Mouse (Mus musculus): ENCODE measurements around the gene Ric8b.

Ric8b gene

DNA sequence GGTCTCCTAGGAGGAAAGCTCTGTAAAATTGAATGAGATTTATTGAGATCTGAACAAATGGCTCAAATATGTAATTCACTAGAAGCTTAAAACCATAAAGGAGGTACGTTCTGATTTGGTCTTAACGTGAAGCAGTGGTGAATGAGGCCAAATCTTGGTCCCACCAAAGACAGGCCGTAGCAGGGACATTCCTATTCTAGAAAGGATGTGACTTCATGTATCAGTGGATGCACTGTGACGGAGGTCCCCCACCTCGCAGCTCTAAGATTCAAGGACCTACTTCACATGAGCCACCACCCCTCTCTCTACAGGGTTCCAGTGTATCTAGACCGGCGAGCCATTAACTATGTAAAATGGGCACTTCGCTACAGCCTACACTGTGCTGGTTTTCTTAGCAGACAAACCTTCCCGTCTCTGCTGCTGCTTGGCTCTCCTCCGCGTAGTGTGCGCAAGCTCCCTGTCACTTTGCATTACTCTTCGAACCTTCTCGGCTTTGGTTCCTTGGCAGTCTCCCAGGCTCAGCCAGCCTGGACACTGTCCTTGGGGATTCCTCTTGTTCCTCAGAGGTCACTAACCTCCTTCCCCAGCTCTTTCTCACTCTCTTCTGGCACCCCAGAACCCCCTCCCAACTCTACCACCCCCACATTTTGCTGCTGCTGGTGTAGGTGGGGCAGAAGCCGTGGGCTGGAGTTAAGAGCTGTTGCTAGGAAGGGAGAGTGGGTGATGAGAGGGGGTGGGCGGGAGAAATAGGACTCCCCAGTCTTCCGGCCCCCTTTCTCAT lies 8.2 kb upstream of the Ric8b start:
- DNase-seq (ENCODE audit: low read depth): no peak

DNA sequence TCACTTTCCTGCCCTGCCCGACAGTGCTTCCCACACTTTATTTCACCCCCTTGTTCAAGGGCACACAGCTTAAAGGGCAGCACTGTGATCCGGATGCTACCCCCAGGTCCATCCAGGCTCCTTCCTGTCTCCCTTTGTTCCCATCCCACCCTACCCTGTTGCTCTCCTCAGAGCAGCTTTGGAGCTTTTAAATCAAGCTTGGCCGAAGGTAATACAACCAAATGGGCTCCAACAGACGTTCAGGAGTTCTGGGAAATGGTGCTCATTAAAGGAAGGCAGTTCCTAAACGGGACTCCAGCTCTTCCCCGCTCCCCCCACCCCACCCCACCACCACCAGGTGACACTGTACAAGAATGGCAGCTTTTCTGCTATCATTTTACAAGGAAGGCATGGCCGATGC lies 7.2 kb upstream of the Ric8b start:
- no peak for DNase-seq (ENCODE audit: low read depth)

DNA sequence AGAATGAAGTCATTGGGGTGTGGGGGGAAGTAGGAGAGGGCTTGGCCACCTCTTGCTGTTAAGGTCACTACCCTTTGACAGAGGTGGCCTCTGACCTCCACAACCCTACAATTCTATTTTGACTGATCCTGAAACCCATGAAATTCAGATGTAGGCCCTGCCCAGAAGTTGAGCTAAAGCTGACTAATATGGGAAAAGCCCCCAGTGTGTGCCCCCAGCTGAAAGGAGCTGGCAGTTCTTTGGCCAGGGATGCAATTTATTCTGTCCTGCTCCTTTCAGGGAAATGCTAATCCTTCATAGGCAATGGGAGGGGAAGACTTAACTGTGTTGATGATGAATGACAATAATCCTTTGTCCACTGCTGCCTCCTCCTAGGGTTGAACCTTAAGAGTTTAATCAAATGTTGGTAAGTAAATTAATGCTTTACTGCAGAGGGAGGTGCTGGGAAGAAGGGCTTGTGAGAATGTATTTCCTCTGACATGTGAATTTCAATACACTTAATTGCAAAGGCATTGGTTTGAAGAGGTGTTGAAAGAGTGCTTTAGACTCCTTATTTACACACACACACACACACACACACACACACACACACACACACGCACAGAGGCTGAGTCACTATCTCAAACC lies 6.5 kb upstream of the Ric8b start:
- DNase-seq (ENCODE audit: low read depth): no peak

GRCm38 (mm10) chr10:84913148-84913547 lies 4.3 kb upstream of the Ric8b start:
- no peak for DNase-seq (ENCODE audit: low read depth)

- DNase-seq (ENCODE audit: low read depth): no peak
These were observed 1.9 kb upstream of the Ric8b start for GRCm38 (mm10) chr10:84915476-84915875.

DNA sequence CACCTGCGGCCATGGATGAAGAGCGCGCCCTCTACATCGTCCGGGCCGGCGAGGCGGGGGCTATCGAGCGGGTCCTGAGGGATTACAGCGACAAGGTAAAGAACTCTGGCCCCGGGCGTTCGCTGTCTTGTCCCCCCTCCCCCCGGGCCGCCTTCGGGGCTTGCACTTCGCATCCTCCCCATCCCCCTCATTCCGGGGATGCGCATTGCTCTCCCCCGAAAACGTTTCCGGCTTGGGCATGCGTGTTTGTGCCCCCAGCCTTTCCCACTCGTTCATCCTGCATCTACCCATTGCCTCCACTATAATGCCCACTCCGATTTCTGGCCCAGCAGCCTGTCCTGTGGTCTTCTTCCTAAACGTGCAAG lies 297 bp downstream of the Ric8b start:
- DNase-seq (ENCODE audit: low read depth): no peak

DNA sequence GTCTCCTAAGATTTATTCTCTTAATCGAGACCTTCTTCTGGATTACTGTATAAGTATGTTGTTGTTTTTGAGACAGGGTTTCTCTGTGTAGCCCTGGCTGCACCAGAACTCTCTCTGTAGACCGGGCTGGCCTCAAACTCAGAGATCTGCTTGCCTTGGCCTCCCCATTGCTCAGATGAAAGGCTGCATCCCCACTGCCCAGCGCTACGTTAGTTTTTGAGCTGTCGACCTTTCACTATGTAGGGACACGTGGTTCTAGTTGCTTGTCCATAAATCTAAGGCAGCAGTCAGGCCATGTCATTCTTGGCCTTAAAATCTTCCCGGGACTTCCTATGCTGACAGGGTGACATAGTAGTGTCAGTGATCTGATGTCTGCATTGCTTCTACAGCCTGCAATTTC lies 8.9 kb downstream of the Ric8b start:
- no peak for DNase-seq (ENCODE audit: low read depth)

GRCm38 (mm10) chr10:84926885-84927284 lies 9.5 kb downstream of the Ric8b start:
- DNase-seq (ENCODE audit: low read depth): no peak

- DNase-seq (ENCODE audit: low read depth): no peak
These were observed 11.0 kb downstream of the Ric8b start for GRCm38 (mm10) chr10:84928465-84928864.

- DNase-seq (ENCODE audit: low read depth): no peak
These were observed 18.3 kb downstream of the Ric8b start for GRCm38 (mm10) chr10:84935553-84936209.

GRCm38 (mm10) chr10:84936832-84937515 lies 19.6 kb downstream of the Ric8b start:
- no peak for DNase-seq (ENCODE audit: low read depth)

DNA sequence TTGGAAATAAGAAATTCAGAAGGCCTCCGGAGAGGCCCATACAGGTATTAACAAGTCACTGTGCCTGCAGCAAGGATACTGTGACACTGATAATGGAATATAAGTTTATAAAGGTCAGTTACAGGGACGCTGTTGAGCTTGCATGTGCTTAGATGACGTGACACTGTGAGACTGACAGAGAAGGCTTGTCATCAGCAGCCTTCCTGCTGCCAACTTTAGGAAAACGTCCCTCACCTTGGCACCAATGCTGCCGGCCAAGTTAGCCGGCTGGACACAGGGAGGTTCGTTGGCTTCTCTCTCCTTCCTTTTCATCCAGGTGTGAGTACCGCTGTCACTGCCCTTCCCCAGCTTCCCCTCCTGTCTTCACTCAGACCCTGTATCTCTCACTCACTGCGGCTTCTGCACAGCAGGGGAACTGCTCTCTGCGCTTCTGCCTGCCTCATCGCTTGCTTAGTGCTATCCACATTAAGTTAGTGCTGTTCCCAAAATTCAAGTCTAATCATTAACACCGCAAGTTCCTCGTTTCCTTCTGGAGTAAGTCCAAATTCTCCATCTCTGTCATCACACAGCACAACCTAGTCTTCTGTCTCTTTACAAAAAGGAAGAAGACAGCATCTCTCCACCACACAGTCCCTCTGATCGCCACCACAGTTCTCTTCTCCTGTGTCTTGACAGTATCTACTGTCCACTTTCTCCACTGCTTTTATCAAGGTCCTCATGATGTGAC lies 20.8 kb downstream of the Ric8b start:
- DNase-seq (ENCODE audit: low read depth): no peak

DNA sequence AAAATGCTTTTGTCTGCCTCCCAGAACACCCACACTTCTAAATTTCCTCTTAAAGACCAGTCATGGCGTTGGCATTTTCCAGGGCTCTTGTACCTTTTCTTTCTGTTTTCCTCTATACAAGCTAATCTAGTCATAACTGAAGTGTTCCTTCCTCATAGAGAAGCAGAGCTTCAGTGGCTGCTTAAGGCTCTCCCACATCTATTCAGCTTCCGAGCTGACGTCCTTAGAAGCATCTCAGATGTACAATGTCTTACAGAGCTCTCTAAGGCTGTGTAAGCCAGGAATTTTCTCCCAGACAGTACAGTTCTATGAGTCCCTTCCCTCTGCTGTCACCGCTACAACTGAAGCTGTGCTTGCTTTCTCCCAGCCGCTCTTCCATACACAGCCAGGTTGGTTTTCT lies 21.5 kb downstream of the Ric8b start:
- no peak for DNase-seq (ENCODE audit: low read depth)

DNA sequence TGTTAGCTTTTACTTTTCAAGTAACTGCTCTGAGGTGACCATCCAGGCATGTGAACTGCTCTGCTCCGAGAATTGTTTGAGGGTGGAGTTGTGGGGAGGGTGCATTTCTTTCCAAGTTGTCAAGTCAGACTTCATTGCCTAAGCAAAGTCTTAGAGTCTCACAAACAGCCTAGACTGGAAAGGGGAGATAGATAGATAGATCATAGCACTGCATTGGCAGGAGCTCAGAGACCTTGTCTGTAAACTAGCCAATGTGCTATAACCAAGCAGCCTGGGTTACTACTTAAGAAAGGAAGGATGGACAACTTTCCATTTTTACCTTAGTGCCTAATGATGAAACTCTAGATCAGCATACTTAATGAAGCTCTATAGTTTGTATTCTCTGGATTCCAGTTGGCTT lies 22.9 kb downstream of the Ric8b start:
- no peak for DNase-seq (ENCODE audit: low read depth)

- no peak for DNase-seq (ENCODE audit: low read depth)
These were observed 28.3 kb downstream of the Ric8b start for GRCm38 (mm10) chr10:84945692-84946091.

DNA sequence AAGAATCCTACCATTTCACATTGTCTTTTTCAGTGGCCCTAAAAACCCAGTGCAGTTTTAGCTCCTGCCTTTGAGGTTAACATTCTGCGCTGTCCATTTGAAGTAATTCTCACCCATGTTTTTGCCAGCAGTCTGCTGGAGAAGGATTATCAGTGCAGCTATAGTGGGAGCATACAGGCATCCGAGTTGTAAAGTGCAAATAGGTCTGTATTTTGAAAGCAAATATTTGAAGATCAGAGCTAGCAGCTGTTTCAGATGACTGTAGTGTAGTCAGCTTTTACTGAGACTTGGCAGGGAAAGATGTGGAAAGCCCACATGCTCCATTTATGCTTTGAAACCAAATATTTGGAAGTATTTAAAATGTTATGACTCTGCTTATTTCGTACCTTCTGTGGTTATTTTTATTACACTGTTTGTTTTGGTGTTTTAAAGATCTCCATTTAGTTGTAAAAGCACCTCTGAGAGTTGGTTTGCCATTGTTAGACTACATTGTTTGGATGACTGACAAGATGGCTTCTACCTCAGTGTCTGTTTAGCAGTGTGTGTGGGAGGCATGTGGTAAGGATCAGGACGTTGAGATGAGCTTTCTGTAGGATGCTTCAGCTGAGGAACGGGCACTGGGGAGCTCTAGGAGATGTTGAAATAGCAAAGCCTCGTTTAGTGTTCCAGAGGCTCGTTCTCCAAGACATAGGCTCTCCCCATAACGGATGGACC lies 31.7 kb downstream of the Ric8b start:
- no peak for DNase-seq (ENCODE audit: low read depth)

GRCm38 (mm10) chr10:84949684-84950010 lies 32.2 kb downstream of the Ric8b start:
- DNase-seq (ENCODE audit: low read depth): no peak

GRCm38 (mm10) chr10:84950384-84950783 lies 33.0 kb downstream of the Ric8b start:
- DNase-seq (ENCODE audit: low read depth): no peak

GRCm38 (mm10) chr10:84954236-84954635 lies 36.8 kb downstream of the Ric8b start:
- DNase-seq (ENCODE audit: low read depth): no peak

- no peak for DNase-seq (ENCODE audit: low read depth)
These were observed 38.8 kb downstream of the Ric8b start for GRCm38 (mm10) chr10:84956173-84956572.

GRCm38 (mm10) chr10:84958597-84958996 lies 41.2 kb downstream of the Ric8b start:
- DNase-seq (ENCODE audit: low read depth): no peak

Measured in fibroblast of lung, adult 2 months (primary cell).